Mouse (Mus musculus) CH12.LX (cell line): ENCODE data around the gene Adora1. TPM values are rescaled to one million over a fixed set of nuclear protein-coding genes. Genes with fewer than 3 reads are reported as not detected.

Experiments used
- DNase-seq: peaks from one replicate; pipeline ENCODE4 v3.0.0-alpha.2; 2013; ENCODE audit errors: extremely low read depth
- H3K27ac ChIP-seq: 2 replicates; pipeline ENCODE4 v1.5.1; 2012; ENCODE audit warnings: low read depth, mild to moderate bottlenecking, control low read depth, moderate library complexity; ENCODE audit not compliant: insufficient read depth
- H3K27me3 ChIP-seq: replicated peaks from 2 replicates; pipeline ENCODE3; 2012; ENCODE audit warnings: inconsistent platforms
- H3K36me3 ChIP-seq, 2 experiments: replicated peaks in 1 of 2; 2 replicates each; pipeline versions ENCODE3 to v1.6.1; 2012; ENCODE audit warnings: inconsistent platforms in 1 of 2, low read length in 1 of 2, mild to moderate bottlenecking in 1 of 2, mixed read lengths in 1 of 2, moderate library complexity in 1 of 2; ENCODE audit not compliant: control insufficient read depth in 1 of 2, insufficient read depth in 1 of 2
- H3K4me1 ChIP-seq, 2 experiments: 2 replicates each; pipeline ENCODE4 v1.6.1; 2012; ENCODE audit warnings: inconsistent platforms in 1 of 2, moderate library complexity in 1 of 2; ENCODE audit not compliant: insufficient read depth in 2 of 2, control insufficient read depth in 1 of 2
- H3K4me2 ChIP-seq: 2 replicates; pipeline ENCODE4 v1.6.1; 2012; ENCODE audit warnings: low read depth, mild to moderate bottlenecking, control low read depth; ENCODE audit not compliant: poor library complexity, insufficient read depth, severe bottlenecking
- H3K4me3 ChIP-seq, 3 experiments: fragments of 150-350 bp in 1 of 3; sonication (generic) in 1 of 3; replicated peaks in 1 of 3; 2 replicates each; pipeline versions ENCODE3 to v1.5.1; 2011 to 2012; ENCODE audit warnings: low read depth in 2 of 3, low read length in 2 of 3, mild to moderate bottlenecking in 2 of 3, moderate library complexity in 2 of 3, control low read depth in 1 of 3, improper control_type of control experiment in 1 of 3, inconsistent platforms in 1 of 3, mixed read lengths in 1 of 3; ENCODE audit not compliant: poor library complexity in 1 of 3
- H3K79me2 ChIP-seq: replicated peaks from 2 replicates; pipeline ENCODE4 v1.6.1; 2012; ENCODE audit warnings: mild to moderate bottlenecking, moderate library complexity; ENCODE audit not compliant: control insufficient read depth, poor library complexity, insufficient read depth, severe bottlenecking; ENCODE audit errors: extremely low read depth
- H3K9ac ChIP-seq: 2 replicates; pipeline ENCODE4 v1.6.1; 2012; ENCODE audit warnings: low read depth, mild to moderate bottlenecking, control low read depth, moderate library complexity; ENCODE audit not compliant: insufficient read depth
- H3K9me3 ChIP-seq: replicated peaks from 2 replicates; pipeline ENCODE3; 2012; ENCODE audit warnings: low read length, inconsistent platforms, mixed read lengths
- CHD1 ChIP-seq: IDR thresholded peaks from 2 replicates; pipeline ENCODE4 v1.6.1; 2012; ENCODE audit warnings: low read depth, low read length, improper control_type of control experiment, inconsistent platforms
- CHD2 ChIP-seq: IDR thresholded peaks from 2 replicates; pipeline ENCODE4 v1.6.1; 2011; ENCODE audit warnings: low read length, improper control_type of control experiment
- ELF1 ChIP-seq: IDR thresholded peaks from 2 replicates; pipeline ENCODE4 v1.6.1; 2014; ENCODE audit warnings: low read depth, mild to moderate bottlenecking, inconsistent platforms, low read length, improper control_type of control experiment
- EP300 ChIP-seq: IDR thresholded peaks from 2 replicates; pipeline ENCODE4 v1.6.1; 2011; ENCODE audit warnings: low read length, improper control_type of control experiment
- HCFC1 ChIP-seq: IDR thresholded peaks from 2 replicates; pipeline ENCODE4 v1.6.1; 2012; ENCODE audit warnings: low read depth, mild to moderate bottlenecking, inconsistent platforms, low read length, improper control_type of control experiment
- IRF4 ChIP-seq: IDR thresholded peaks from 2 replicates; pipeline ENCODE4 v1.6.1; 2014; ENCODE audit warnings: low read depth, mild to moderate bottlenecking, inconsistent platforms, low read length, improper control_type of control experiment
- JUN ChIP-seq: IDR thresholded peaks from 2 replicates; pipeline ENCODE4 v1.6.1; 2011; ENCODE audit warnings: low read depth, mild to moderate bottlenecking, low read length, improper control_type of control experiment, moderate library complexity; ENCODE audit not compliant: insufficient read depth
- KAT2A ChIP-seq: IDR thresholded peaks from 2 replicates; pipeline ENCODE4 v1.6.1; 2012; ENCODE audit warnings: low read length, improper control_type of control experiment, inconsistent platforms; ENCODE audit not compliant: insufficient replicate concordance
- MAX ChIP-seq: IDR thresholded peaks from 2 replicates; pipeline ENCODE4 v1.6.1; 2011; ENCODE audit warnings: low read length, improper control_type of control experiment
- MAZ ChIP-seq: IDR thresholded peaks from 2 replicates; pipeline ENCODE4 v1.6.1; 2012; ENCODE audit warnings: low read depth, mild to moderate bottlenecking, inconsistent platforms, low read length, improper control_type of control experiment, moderate library complexity
- MYC ChIP-seq: IDR thresholded peaks from 2 replicates; pipeline ENCODE4 v1.6.1; 2011; ENCODE audit warnings: low read depth, mild to moderate bottlenecking, improper control_type of control experiment, low read length
- NRF1 ChIP-seq: IDR thresholded peaks from 2 replicates; pipeline ENCODE4 v1.6.1; 2014; ENCODE audit warnings: low read depth, mild to moderate bottlenecking, inconsistent platforms, low read length, improper control_type of control experiment, moderate library complexity
- SIN3A ChIP-seq: IDR thresholded peaks from 2 replicates; pipeline ENCODE4 v1.6.1; 2012; ENCODE audit warnings: low read length, improper control_type of control experiment, inconsistent platforms
- SMC3 ChIP-seq: IDR thresholded peaks from 2 replicates; pipeline ENCODE4 v1.6.1; 2011; ENCODE audit warnings: low read depth, low read length, improper control_type of control experiment
- TBP ChIP-seq: conservative IDR thresholded peaks from 2 replicates; pipeline ENCODE4 v1.6.1; 2011; ENCODE audit warnings: low read depth, low read length, improper control_type of control experiment
- TCF12 ChIP-seq: IDR thresholded peaks from 2 replicates; pipeline ENCODE4 v1.6.1; 2014; ENCODE audit warnings: low read depth, mild to moderate bottlenecking, inconsistent platforms, low read length, improper control_type of control experiment
- ZC3H11A ChIP-seq: IDR thresholded peaks from 2 replicates; pipeline ENCODE4 v1.6.1; 2012; ENCODE audit warnings: low read depth, mild to moderate bottlenecking, inconsistent platforms, low read length, improper control_type of control experiment
- ZKSCAN1 ChIP-seq: IDR thresholded peaks from 2 replicates; pipeline ENCODE4 v1.6.1; 2012; ENCODE audit warnings: low read depth, inconsistent platforms, low read length, improper control_type of control experiment, borderline replicate concordance
- ZNF384 ChIP-seq: IDR thresholded peaks from 2 replicates; pipeline ENCODE4 v1.6.1; 2012; ENCODE audit warnings: low read depth, low read length, improper control_type of control experiment, inconsistent platforms
- dilution Hi-C: fragments of 300-500 bp; cut with MboI; formaldehyde crosslinking; loops from 2 replicates; pipeline ENCODE4 v1.14.3; 2020; ENCODE audit warnings: low sequenced_read_pairs; ENCODE audit not compliant: extremely low pct_unique_long_range_greater_than_20kb, extremely low pct_ligation_motif_present
- in situ Hi-C: fragments of 300-500 bp; cut with MboI; formaldehyde crosslinking; loops from 3 replicates; pipeline ENCODE4 v1.14.3; 2019; ENCODE audit warnings: low sequenced_read_pairs, low pct_ligation_motif_present, low pct_unique_long_range_greater_than_20kb, mixed read lengths
- polyA plus RNA-seq: library from polyadenylated mRNA; unstranded; fragments of >175 nt; gene quantifications from 2 replicates; pipeline ENCODE4 v1.2.1, GENCODE M21; 2012; ENCODE audit warnings: low read depth; ENCODE audit not compliant: insufficient read length
- total RNA-seq, 2 experiments: library from RNA; depleted of rRNA; stranded (reverse); fragments of 300-350 nt in 1 of 2; fragments of >200 nt in 1 of 2; gene quantifications; 2 replicates each; pipeline ENCODE4 v1.2.3; 2012 to 2014

The Adora1 gene
- total and polyA plus RNA-seq, 3 experiments, result 0.20 TPM; not detected in 2

- TF ChIP-seq ZNF384 (no peak), MAX (no peak), ZC3H11A (no peak), JUN (peak; percentile 85), CHD2 (no peak), MAZ (no peak), SMC3 (no peak)
Measured at GRCm38 (mm10) chr1:134221172-134221571, 14.1 kb downstream of the Adora1 start (continued).

- in situ Hi-C loops, result no loop called here
- Histone ChIP-seq H3K9ac (no peak overlapping the region), H3K36me3 (no peaks in the 10 kb centered on the region), H3K27ac (no peak overlapping the region), H3K79me2 (no peaks in the 10 kb centered on the region), H3K4me3 (no peak overlapping the region), H3K9me3 (no peaks in the 10 kb centered on the region), H3K4me1 (peaks cover 35 to 64% of the 10 kb centered on the region in 2 experiments), H3K4me2 (no peak overlapping the region), H3K27me3 (no peaks in the 10 kb centered on the region)
- TF ChIP-seq MYC (no peak), EP300 (no peak)
- DNase-seq, result no peak
- dilution Hi-C loops, result no loop called here
Measured at GRCm38 (mm10) chr1:134219608-134220007, 15.6 kb downstream of the Adora1 start.

DNA sequence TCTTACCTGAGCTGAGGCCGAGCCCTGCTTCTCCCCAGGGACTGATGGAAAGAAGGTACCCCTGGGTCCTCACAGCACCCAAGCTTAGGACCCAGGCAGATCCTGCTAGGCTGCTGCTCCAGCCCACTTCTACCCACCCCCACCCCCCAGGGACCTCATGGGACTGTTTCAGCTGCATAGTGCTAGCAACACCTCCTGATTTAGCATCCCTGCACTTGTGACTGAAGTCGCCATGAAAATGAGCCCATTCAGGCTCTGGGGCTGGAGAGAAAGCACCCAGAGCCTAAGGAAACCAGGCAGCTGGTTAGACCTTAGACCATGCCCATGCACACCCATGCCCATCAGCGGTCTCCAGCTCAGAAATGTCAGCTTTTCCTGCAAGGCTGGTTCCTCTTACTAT lies 17.3 kb downstream of the Adora1 start:
- Histone ChIP-seq H3K79me2 (no peaks in the 10 kb centered on the region), H3K27ac (no peak overlapping the region), H3K4me2 (no peak overlapping the region), H3K9ac (no peak overlapping the region), H3K4me1 (peaks cover 35 to 64% of the 10 kb centered on the region in 2 experiments), H3K36me3 (no peaks in the 10 kb centered on the region), H3K9me3 (no peaks in the 10 kb centered on the region), H3K27me3 (no peaks in the 10 kb centered on the region), H3K4me3 (no peak overlapping the region)
- in situ Hi-C loops, result no loop called here
- no peak for TF ChIP-seq MAX
- no peak for TF ChIP-seq MAZ
- no peak for TF ChIP-seq KAT2A
- no peak for TF ChIP-seq TBP
- no peak for TF ChIP-seq TCF12
- TF ChIP-seq HCFC1, result no peak
- TF ChIP-seq NRF1, result no peak
- no peak for TF ChIP-seq CHD1
- no peak for TF ChIP-seq ZKSCAN1
- TF ChIP-seq ZNF384, result no peak
- no peak for TF ChIP-seq MYC
- TF ChIP-seq IRF4, result no peak
- TF ChIP-seq SIN3A, result no peak
- no peak for TF ChIP-seq EP300
- TF ChIP-seq ELF1, result no peak
- dilution Hi-C loops, result no loop called here
- DNase-seq, result no peak
